Mouse (Mus musculus) heart, adult 9 months (tissue): ENCODE measurements around the gene Prrc2a.
"Not testable (repeated sequence)": the region's sequence is repeated elsewhere in the genome, so short reads cannot be mapped to it uniquely, and the experiment has no call there.

Experiments used
- DNase-seq, 2 experiments: peaks; one replicate each; pipeline ENCODE4 v3.0.0; 2022; ENCODE audit warnings: low spot score in 2 of 2

The Prrc2a gene

DNA sequence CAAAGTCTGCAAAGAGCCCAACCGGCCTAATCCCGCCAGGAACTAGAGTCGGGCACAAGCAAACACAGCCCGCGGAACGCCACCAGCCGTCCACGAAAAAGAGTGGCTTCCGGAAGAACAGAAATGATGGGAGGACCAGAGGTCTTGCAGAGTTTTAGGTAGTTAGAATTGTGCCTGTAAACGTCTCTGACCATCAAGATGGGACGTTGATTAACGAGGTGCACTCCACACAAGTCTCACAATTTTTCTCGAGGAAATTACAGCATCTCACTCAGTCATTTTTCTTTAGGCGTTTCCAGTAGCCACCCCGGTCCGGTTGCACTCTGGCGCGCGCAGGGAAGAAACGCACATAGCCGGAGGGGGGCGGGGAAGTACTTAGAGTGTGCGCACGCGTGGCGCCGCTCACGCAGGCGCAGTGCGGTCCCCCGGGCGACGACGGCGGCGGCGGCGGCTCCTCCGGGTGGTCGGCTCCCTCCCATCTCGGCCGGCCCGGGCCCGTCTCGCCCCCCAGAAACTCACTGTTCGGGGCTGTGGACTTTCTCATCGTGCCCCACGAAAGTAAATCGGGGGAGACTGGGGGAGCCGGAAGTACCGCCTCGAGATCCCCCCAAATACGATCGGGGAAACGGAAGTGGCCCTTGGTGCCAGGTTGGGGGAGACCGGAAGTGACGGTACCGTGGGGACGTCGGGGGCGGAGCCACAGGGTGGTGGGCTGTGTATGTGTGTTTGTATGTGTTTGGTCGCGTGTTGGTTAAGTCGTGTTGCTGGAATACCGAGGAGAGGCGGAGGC lies 29.7 kb downstream of the Prrc2a start, which contains the start of gene Bag6:
Bag6 (plus strand) TSS at position 378 of the 790 bp plus-strand sequence.
- peak; percentile 96 for DNase-seq

DNA sequence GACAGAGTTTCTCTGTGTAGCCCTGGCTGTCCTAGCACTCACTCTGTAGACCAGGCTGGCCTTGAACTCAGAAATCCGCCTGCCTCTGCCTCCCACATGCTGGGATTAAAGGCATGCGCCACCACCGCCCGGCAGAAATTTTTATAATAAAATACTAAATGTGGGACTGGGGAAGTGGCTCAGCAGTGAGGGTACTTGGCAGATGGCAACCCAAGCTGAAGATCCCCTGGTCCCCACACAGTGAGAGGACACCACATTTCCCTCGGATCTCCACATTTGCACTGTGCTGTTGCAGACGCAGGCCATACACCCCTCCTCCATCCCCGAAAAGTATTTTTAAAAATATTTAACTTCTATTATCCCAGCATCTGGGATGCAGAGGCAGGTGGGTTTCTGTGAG lies 31.2 kb downstream of the Prrc2a start:
- no peak for DNase-seq

GRCm38 (mm10) chr17:35132174-35132560 lies 32.5 kb downstream of the Prrc2a start:
- no peak for DNase-seq

DNA sequence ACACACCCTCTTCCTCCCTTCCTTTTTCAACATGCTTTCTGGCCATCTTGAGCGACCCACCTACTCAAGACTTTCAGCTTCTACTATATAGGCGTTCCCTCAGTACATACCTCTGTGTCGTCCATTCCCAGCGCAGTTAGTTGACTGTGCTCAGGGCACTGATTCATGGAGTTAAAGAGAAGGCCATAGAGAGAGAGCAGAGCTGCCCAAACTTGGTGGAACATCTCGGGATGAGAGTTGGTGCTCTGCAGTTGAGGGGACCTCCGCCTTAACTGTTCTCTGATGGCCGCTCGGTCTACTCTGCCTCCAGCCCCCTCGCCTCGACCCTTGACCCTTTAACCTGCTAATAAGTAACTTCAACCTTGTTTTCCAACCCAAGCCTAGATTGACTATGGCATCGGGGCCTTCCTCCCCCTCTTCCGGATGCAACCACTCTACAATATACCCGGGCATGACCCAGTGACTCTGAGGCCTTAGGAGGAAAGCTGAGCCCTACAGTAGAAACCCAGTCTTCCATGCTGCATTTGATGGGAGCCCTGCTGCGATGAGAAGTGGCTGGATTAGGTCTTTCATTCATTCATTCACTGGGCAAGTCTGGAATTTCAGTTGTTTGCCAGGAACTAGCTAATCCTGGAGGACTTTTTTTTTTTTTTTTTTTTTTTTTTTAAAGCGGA lies 33.1 kb downstream of the Prrc2a start, which contains the start of gene Apom:
Apom (minus strand) TSS at position 551 of the 674 bp plus-strand sequence.
- no peak for DNase-seq

DNA sequence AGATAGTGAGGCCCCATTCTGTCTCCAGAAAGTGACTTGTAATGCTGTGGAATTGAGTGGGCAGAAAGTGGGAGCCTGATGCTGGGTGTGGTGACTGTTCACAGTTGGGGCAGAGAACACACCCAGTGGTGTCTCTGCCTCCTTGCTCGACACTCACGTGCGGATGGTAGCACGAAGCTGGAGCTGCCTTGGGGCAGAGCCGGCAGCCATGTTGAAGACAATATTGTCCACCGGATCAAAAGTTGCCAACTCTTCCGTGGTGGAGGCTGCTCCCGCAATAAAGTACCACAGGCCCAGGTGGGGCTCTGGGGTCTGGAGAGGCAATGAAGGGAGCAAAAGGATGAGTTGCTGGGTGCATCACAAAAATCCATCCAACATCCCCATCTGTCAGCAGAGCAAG lies 33.7 kb downstream of the Prrc2a start:
- no peak for DNase-seq

GRCm38 (mm10) chr17:35128996-35129395 lies 35.7 kb downstream of the Prrc2a start:
- DNase-seq = no peak

GRCm38 (mm10) chr17:35127017-35127416 lies 37.7 kb downstream of the Prrc2a start:
- DNase-seq = no peak

GRCm38 (mm10) chr17:35126206-35126611 lies 38.5 kb downstream of the Prrc2a start, which contains the start of gene D17H6S53E:
D17H6S53E (plus strand) TSS chr17:35126373.
- DNase-seq = peak; percentile 81 to 82

DNA sequence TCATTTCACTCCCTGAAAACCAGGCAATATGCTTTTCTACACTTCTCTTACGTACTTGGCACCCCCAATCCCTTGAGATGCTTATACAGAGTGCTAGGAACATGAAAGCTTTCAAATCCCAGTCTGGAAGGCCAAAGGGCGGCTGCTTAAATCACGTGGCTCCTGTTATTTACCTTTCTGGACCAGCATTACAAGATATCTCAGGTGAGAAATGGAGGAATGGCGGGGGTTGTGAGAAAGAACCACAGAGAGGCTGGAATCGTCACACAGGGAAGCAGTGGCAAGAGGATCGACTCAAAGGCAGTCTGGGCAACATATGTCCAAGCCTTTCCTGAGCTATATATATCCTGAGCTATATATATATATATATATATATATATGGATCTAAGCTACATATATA lies 39.1 kb downstream of the Prrc2a start:
- DNase-seq = no peak

GRCm38 (mm10) chr17:35125081-35125480 lies 39.6 kb downstream of the Prrc2a start:
- DNase-seq = no peak

GRCm38 (mm10) chr17:35124261-35124896 lies 40.3 kb downstream of the Prrc2a start:
- DNase-seq = not testable (repeated sequence)

GRCm38 (mm10) chr17:35123287-35123686 lies 41.4 kb downstream of the Prrc2a start:
- DNase-seq = not testable (repeated sequence)

DNA sequence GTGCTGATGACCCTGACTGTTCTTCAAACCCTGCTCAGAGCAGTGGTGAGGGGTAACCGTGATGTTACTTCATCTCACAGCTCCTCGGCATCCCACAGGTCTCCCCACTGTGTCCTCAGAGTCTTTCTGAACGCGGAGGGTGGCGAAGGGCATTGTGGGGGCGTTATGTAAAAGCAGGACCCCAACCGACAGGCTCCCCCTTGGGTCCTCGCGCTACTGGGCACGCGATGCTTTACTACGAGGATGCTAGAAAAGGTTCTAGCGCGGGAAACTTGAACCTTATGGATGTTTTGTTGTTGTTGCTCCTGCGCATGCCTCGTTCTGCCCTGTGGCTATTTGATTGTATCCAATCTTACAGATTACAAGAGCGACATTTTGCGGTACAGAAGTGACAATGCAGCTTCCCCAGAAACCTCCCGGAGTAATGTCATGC lies 42.8 kb downstream of the Prrc2a start, which contains the start of gene Csnk2b:
Csnk2b (minus strand) TSS at position 183 of the 433 bp plus-strand sequence.
- DNase-seq = peak; percentile 31 to 39

DNA sequence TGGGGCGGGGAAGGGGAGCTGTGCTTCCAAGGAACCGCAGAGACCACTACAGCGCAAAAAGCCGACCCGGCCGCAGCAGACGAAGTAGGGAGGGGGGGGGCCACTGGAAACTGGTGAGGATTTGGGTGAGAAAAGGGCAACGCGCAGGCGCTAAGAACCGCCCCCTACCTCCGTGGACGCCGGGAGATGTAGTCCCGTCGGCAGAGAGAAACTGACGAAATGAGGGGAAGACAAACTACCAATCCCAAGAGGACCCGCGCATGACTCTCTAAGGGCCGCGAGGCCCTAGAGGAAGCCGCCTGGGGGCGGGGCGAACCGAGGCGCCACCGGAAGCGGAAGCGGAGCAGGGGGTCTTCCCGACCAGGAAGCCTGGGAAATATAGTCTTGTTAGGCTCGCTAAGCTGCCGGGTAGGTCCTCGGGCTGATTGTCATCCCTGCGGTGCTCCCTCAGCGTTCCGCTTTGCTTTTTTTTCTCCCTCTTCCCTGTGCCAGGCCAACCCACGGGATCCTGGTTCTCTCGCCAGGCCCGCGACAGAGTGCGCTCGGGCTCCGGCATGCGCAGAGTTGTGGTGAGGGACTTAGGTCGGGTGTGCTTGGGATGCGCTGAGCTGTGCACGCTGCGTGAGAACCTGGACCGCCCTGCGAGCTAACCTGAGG lies 43.4 kb downstream of the Prrc2a start, which contains the start of gene Gpank1:
Gpank1 (plus strand) TSS at position 313 of the 657 bp plus-strand sequence.
- peak; percentile 99 for DNase-seq

DNA sequence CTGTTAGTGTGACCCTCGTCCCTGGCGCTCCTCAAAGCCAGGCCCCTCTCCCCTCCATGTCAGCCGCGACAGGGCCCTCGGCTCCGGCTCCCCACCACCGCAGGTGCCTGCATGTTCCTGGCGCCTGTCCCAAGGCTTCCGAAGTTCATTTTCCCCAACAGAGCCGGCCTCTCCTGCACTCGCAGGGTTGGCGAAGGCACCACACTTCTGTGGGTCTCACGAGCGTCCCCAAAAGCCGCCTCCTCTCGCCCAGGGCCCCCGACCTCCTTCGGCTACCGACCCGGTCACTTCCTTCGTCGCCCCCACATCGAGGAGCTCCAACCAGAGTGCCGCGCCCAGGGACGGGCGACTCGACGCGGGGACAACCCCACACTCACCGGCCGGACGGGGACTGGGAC lies 44.0 kb downstream of the Prrc2a start:
- DNase-seq = no peak

- no peak for DNase-seq
Measured at GRCm38 (mm10) chr17:35115046-35116019, 49.4 kb downstream of the Prrc2a start, which contains the start of gene Ly6g5b. Ly6g5b (minus strand) TSS chr17:35115428.

- DNase-seq = no peak
Measured at GRCm38 (mm10) chr17:35111774-35112173, 52.9 kb downstream of the Prrc2a start.

DNA sequence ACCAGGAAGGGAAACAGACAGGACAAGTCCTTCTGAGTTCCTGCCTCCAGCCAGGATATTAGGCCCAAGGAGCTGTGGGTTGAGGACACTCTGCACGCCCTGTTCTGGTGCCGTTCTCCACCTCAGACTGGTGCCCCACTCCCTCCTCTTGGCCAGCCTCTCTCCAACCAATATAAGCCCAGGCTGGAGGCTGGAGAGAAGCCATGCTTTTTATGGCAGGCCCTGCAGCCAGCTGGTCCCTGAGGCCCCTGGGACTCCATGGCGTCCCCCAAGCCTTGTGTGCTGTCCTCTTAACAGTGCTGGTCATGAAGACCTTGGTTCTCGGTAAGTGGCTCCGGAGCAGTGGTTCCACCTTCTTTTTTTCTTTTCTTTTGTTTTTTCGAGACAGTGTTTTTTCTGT lies 56.6 kb downstream of the Prrc2a start, which contains the start of gene Ly6g5c:
Ly6g5c (plus strand) TSS at position 183 of the 400 bp plus-strand sequence.
- DNase-seq = no peak

- DNase-seq = no peak
Measured at GRCm38 (mm10) chr17:35106522-35106921, 58.2 kb downstream of the Prrc2a start.

GRCm38 (mm10) chr17:35105740-35106389 lies 58.8 kb downstream of the Prrc2a start:
- DNase-seq = no peak
